Mouse (Mus musculus) kidney, postnatal 4 days (tissue): ENCODE measurements around the gene Cbr2.
"Not testable (repeated sequence)": the region's sequence is repeated elsewhere in the genome, so short reads cannot be mapped to it uniquely, and the experiment has no call there.

Experiments
- DNase-seq, 2 experiments: peaks; one replicate each; pipeline ENCODE4 v3.0.0; 2021; ENCODE audit warnings: mixed read lengths in 2 of 2

Cbr2 gene

GRCm38 (mm10) chr11:120731858-120732680, at the start of gene Cbr2:
Gene Cbr2, minus strand, starts transcription at chr11:120732114.
- DNase-seq, result no peak

GRCm38 (mm10) chr11:120781361-120781760, 49.4 kb upstream of the Cbr2 start:
- DNase-seq, result peak in 1 of 2 experiments; percentile 31

DNA sequence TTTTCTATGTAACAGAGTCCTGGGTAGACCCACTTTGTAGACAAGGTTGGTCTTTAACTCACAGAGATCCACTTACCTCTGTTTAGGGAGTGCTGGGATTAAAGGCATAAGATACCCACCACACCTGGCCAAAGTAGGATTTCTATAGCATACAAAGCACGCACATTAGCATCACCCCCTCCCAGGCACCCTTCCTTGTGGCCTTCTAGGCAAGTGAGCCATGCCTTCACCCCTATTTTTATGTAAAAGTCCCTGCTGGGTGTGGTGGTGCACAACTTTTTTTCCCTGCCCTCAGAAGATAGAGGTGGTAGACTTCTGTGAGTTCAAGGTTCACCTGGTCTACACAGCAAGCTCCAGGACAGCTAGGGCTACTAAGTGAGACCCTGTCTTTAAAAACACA, 48.0 kb upstream of the Cbr2 start:
- no peak for DNase-seq

GRCm38 (mm10) chr11:120777123-120777522, 45.2 kb upstream of the Cbr2 start:
- no peak for DNase-seq

- DNase-seq, result peak; percentile 98 to 99
These were observed 44.0 kb upstream of the Cbr2 start for GRCm38 (mm10) chr11:120775774-120776469.

DNA sequence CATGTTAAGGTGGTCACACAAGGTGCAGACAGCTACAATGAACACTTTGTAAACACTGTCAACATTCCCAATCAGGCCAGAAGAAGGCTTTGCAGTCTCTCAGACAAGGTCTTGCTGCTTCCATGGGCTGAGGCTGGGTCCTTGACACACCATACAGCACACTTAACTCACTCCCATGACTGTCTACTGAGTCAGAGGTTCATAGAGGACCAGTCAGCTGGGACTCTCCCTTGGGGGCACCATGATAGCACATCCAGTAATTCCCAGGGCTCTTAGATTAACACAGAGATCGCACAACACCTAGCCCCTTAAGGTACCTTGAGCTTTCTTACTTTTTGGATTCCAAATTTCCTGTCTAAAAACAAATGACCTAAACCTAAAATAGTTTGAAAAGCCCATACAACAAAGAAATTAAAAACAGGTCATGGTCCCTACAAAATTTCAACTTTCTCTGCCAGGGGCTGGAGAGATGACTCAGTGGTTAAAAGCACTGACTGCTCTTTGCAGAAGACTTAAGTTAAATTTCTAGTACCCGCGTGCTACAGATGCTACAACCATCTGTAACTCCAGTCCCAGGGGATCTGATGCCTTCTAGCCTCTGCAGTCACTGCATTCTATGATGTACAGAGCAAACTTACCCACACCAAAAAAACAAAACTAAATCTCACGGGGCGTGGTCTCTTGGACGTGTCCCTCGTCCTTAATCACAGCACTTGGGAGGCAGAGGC, 41.7 kb upstream of the Cbr2 start:
- DNase-seq, result no peak

- no peak for DNase-seq
These were observed 40.8 kb upstream of the Cbr2 start for GRCm38 (mm10) chr11:120772749-120773148.

GRCm38 (mm10) chr11:120768206-120768605, 36.3 kb upstream of the Cbr2 start:
- no peak for DNase-seq

DNA sequence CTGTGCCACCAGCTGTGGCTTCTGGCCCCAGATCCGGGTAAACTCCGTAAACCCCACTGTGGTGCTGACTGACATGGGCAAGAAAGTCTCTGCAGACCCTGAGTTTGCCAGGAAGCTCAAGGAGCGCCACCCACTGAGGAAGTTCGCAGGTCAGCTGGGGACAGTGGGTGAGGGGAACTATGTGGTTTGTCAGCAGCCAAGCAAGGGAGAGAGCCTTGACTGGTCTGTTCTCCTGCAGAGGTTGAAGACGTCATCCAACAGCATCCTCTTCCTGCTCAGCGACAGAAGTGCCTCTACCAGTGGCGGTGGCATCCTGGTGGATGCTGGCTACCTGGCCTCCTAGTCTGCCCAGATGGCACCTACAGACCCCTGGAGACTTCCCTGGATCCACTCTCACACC, 35.1 kb upstream of the Cbr2 start:
- DNase-seq, result not testable (repeated sequence)

DNA sequence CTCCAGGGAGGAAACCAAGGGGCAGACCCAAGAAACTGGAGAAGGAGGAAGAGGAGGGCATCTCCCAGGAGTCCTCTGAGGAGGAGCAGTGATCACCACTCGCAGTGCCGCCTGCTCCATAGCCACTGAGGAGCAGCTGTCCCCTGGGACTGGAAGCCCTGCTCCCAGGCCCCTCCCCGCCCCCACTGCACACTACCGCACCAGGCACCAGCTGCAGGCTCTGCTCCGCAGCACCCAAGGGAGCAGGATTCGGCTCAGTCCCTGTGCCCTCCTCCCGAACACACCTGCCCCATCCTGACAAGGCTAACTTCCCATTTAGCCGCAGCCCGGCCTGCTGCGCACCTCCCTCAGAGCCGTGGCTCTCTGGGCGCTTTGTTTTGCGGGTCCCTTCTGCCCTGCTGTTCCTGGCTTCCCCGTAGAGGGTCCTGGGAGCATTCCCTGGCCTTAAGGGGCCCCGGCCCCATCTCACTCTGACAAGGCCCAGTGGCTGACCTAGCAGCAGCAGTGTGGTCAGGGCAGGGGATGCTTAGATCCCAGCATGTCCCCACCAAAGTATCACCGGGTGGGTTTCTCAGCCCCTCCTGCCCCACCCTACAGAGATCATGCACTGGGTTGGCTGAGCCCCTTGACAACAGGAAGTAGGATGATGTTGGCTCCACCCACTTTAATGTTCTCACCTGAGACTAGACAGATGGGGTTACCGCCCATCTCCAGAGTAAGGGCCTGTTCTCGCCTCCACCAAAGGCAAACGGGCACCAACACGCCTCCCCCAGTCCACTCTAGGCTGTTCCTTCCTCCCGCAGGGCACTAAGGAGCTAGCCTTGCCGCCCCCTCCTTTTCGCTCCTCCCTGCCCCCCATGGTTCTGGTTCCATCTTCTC, 31.4 kb upstream of the Cbr2 start:
- not testable (repeated sequence) for DNase-seq

DNA sequence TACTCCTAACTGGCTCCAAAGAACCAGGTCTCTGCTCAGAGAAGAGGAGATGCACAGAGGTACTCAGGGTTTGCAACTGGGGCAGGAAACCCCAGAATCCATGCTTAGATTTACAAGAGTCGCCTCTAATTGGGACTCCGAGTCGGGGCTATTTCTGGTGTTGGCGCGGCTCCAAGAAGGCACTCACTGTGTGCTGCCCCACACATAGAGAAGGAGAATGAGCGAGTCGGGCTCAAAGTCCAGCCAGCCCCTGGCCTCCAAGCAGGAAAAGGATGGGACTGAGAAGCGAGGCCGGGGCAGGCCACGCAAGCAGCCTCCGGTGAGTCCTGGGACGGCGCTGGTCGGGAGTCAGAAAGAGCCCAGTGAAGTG, 30.7 kb upstream of the Cbr2 start, which contains the start of gene Hmga1b:
Gene Hmga1b (plus strand): TSS at position 123 of the 370 bp plus-strand sequence.
- peak in 1 of 2 experiments; percentile 31 for DNase-seq

GRCm38 (mm10) chr11:120761811-120762671, 30.1 kb upstream of the Cbr2 start:
- DNase-seq, result no peak

GRCm38 (mm10) chr11:120760236-120760635, 28.3 kb upstream of the Cbr2 start:
- no peak for DNase-seq

DNA sequence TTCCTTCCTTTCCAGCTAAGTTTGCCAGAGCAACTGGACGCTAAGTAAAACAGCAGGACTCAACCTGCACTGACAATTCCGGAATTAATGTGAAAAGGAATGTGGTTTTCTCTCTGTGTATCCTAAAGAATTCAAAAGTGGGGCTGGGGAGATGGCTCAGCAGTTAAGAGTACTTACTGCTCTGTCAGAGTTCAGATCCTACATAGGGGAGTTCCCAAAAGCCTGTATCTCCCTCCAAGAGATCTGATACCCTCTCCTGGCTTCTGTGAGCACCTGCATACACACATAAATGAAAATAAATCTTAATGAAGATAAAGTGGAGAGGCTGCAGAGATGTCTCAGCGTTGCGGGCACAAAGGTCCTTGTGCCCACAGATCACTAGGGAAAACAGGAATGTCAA, 19.7 kb upstream of the Cbr2 start:
- no peak for DNase-seq

GRCm38 (mm10) chr11:120749430-120749829, 17.5 kb upstream of the Cbr2 start:
- peak; percentile 35 to 49 for DNase-seq

GRCm38 (mm10) chr11:120747974-120748373, 16.1 kb upstream of the Cbr2 start:
- DNase-seq, result no peak

- DNase-seq, result no peak
These were observed 12.3 kb upstream of the Cbr2 start for GRCm38 (mm10) chr11:120744121-120744701.

GRCm38 (mm10) chr11:120740981-120741380, 9.1 kb upstream of the Cbr2 start:
- DNase-seq, result no peak

DNA sequence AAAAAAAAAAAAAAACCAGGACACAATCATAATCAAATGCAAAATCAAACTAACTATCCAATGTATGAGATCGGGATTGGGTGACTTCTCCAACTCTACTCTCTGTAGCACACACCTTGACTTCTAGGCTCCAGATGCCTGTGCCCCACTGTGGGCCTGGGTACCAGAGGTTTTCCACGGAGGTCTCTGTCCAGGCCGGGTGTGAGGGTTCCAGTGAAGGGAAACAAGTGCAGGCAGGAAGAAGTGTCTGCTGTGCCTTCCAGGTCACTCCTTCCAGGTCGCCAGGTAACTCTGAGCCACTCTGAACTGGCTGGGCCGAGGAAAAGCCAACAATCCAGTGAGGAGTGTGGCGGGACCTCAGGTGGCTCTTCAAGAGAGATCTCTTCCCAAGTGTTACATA, 4.5 kb upstream of the Cbr2 start:
- DNase-seq, result no peak

DNA sequence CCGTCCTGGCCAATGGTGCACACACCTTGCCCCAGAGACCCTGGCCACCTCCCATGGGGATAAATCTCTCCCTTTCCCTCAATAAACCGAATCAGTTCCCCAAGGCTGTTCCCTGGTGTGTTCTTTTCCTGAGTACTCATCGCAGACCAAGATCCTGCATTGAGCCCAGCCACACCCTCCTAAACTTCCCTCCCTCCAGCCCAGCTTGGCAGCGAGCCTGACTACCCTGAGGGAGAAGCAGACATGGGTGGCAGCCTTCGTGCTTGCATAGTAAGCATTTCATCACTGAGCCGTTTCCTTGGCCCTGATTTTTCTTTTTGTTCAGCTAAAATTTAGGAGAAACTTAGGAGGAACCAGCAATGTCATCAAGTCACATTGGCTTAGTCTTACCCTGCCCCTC, 1.6 kb upstream of the Cbr2 start:
- DNase-seq, result peak; percentile 52 to 66

DNA sequence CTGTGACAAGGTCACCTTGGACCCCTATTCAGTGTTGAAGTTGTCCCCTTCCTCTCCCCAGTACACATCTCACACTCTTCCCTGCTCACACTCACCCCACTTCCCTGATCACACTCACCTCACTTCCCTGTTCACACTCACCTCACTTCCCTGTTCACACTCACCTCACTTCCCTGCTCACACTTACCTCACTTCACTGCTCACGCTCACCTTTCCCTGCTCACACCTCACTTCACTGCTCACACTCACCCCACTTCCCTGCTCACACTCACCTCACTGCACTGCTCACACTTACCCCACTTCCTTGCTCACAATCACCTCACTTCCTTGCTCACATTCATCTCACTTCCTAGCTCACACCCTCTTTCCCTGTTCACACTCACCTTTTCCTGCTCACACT, 519 bp downstream of the Cbr2 start:
- no peak for DNase-seq
